Mouse (Mus musculus): Measurements from ENCODE around the gene Fam19a4.
"Not testable (repeated sequence)": the region's sequence is repeated elsewhere in the genome, so short reads cannot be mapped to it uniquely, and the experiment has no call there.

Gene Fam19a4

GRCm38 (mm10) chr6:96935776-96936175, 124.4 kb downstream of the Fam19a4 start:
- DNase-seq, result no peak

GRCm38 (mm10) chr6:96909061-96909480, 151.1 kb downstream of the Fam19a4 start:
- no peak for DNase-seq

DNA sequence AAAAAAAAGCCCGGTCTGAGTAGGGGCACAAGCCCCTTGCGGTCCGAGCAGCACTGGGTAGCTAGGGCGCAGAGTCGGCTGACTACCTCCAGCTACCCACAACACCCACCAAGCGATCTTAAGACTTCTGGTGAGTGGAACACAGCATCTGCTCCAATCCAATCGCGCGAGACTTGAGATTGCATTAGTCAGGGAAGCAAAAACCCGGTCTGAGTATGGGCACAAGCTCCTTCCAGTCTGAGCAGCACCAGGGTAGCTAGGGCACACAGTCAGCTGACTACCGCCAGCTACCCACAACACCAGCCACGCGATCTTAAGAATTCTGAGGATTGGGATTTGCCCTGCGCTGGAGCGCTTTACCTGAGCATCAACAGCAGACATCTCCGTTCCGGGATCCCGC, 183.1 kb downstream of the Fam19a4 start:
- DNase-seq, result not testable (repeated sequence)

DNA sequence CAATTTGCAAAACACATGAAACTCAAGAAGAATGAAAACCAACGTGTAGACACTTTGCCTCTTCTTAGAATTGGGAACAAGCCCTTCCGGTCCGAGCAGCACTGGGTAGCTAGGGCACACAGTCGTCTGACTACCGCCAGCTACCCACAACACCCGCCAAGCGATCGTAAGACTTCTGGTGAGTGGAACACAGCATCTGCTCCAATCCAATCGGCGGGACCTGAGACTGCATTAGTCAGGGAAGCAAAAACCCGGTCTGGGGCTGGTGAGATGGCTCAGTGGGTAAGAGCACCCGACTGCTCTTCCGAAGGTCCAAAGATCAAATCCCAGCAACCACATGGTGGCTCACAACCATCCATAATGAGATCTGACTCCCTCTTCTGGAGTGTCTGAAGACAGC, 183.6 kb downstream of the Fam19a4 start:
- DNase-seq, result not testable (repeated sequence)

DNA sequence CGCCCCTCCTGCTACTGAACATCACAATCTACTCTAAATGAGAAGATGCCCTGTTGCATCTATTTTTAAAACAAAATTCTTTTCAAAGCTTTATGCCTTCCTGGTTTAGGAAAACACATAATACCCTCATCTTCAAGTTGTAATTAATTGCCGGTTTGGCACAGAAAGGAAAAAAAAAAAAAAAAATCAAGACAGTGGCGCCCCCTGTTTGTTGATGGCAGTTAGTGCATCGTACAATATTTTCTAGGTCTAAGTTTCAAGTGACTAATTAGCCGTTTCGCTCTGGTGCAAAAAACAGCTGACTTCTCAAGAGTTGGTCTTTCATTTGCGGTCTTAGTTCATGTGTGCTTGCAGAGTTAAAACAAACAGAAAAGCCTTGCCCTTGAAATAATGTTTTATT, 207.1 kb downstream of the Fam19a4 start:
- DNase-seq, result no peak

GRCm38 (mm10) chr6:96843944-96844343, 216.3 kb downstream of the Fam19a4 start:
- no peak for DNase-seq

DNA sequence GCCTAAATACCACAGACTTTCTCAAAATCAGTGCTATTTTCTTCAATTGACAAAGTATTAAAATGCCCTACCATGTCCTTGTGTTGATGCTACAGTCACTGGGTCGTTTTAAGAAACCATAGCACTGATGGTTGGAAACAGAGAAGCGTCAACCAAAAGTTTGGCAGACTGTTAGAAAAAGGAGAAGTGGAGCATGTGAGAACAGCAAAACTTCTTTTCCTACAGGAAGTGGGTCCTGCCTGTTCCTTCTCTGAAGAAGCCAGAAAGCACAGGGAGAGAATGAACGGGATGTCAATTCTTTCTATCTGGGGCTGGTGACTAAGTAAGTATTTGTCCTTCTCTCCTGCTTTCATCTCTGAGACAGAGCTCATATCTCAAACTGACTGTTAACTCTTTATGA, 219.6 kb downstream of the Fam19a4 start:
- no peak for DNase-seq

DNA sequence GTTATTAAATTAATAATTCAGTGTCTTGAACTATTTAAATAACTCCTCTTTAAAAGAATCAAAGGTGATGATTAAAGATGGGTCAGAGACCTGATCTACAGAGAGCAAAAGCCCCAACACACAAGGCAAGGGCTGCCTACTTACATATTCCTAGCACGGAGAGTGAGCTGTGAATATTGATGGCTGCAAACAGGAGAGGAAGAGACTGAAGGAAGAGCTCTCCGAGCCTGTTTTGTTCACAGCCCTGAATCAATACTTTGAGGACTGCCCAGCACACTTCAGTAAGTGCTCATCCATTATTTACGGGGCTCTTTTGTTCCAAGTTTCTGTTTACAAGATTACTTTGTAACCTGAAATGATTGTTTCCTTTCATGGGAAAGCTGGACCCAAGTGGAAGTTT, 233.6 kb downstream of the Fam19a4 start:
- no peak for DNase-seq

- DNase-seq, result no peak
Measured at GRCm38 (mm10) chr6:96802981-96803380, 257.2 kb downstream of the Fam19a4 start.

DNA sequence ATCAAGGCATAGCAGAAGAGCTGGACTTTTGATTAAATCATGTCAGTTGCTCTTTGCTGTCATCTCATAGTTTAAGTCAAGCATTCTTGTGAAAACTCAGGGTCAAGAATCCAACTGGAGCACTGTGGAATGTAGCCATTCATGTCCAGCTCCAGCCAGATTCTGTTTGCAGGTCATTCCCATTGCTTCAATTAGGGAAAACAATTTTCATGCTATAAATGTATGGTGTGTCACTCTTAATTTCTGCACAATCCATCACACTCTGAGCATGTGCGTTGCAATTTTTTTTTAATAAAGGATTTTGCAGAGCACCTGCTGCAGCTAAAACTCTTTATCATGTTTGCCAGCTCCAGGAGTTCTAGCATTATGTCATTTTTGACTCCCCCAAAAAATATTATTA, 261.5 kb downstream of the Fam19a4 start:
- DNase-seq, result no peak

DNA sequence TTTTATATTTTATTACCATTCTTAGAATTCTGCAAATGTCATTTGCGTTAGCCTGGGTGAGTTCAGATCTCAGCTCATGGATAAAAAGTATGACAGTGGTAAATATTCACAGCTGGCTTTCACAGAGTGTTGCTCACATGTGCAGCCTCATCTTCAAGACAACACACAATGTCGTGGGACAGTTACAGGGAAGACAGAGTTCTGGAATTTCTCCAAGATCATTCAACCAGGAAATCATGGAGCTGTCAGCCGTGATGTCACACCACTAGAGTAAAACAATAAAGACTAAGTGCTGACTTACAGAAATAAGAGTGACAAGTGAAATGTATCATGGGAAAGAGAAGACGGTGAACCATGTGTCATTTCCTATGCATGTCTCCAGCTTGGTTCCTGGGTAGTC, 262.8 kb downstream of the Fam19a4 start:
- no peak for DNase-seq

All from kidney, postnatal 14 days (tissue).